Mouse (Mus musculus) gastrocnemius, adult 2 months (tissue): ENCODE results near the gene Gclc. TPM values are rescaled to one million over a fixed set of nuclear protein-coding genes. Genes with fewer than 3 reads are reported as not detected.
"Not testable (repeated sequence)": the region's sequence is repeated elsewhere in the genome, so short reads cannot be mapped to it uniquely, and the experiment has no call there.

Experiments
- DNase-seq: peaks from one replicate; pipeline ENCODE4 v3.0.0; 2022
- H3K27ac ChIP-seq: fragments of 200-600 bp; 2 replicates; pipeline ENCODE4 v1.8.1; 2022; ENCODE audit warnings: mild to moderate bottlenecking
- H3K4me3 ChIP-seq: fragments of 200-600 bp; 2 replicates; pipeline ENCODE4 v1.8.1; 2022; ENCODE audit warnings: mild to moderate bottlenecking, moderate library complexity
- CTCF ChIP-seq: fragments of 200-600 bp; IDR thresholded peaks from 2 replicates; pipeline ENCODE4 v1.8.1; 2022; ENCODE audit warnings: antibody characterized with exemption, mild to moderate bottlenecking, moderate library complexity
- intact Hi-C: fragments of 180-260 bp; cut with DNase I; formaldehyde crosslinking; loops from one replicate; pipeline ENCODE4 v1.15.1; 2025
- total RNA-seq, 2 experiments: library from RNA; stranded (reverse); gene quantifications; 2 replicates each; pipeline ENCODE4 v1.2.3; 2021

Gclc gene
- total RNA-seq, 2 experiments from 2014 or later: 8.9 to 11.2 TPM

GRCm38 (mm10) chr9:77722381-77722780, 32.0 kb upstream of the Gclc start:
- no peak for DNase-seq
- no peak overlapping the region for H3K4me3 ChIP-seq
- intact Hi-C loops: no loop called here
- no peak overlapping the region for H3K27ac ChIP-seq
- no peak for TF ChIP-seq CTCF

- intact Hi-C loops: no loop called here
- H3K4me3 ChIP-seq: no peak overlapping the region
- no peak for DNase-seq
- no peak for TF ChIP-seq CTCF
- no peak overlapping the region for H3K27ac ChIP-seq
These were observed 30.1 kb upstream of the Gclc start for GRCm38 (mm10) chr9:77724216-77724615.

- intact Hi-C loops: no loop called here
- Histone ChIP-seq H3K4me3 (no peak overlapping the region), H3K27ac (no peak overlapping the region)
- no peak for DNase-seq
- TF ChIP-seq CTCF: no peak
These were observed 28.9 kb upstream of the Gclc start for GRCm38 (mm10) chr9:77725448-77725847.

- DNase-seq: no peak
- Histone ChIP-seq H3K27ac (no peak overlapping the region), H3K4me3 (no peak overlapping the region)
- intact Hi-C loops: no loop called here
- TF ChIP-seq CTCF: no peak
These were observed 28.2 kb upstream of the Gclc start for GRCm38 (mm10) chr9:77726018-77726684.

- TF ChIP-seq CTCF: no peak
- DNase-seq: no peak
- Histone ChIP-seq H3K27ac (no peak overlapping the region), H3K4me3 (no peak overlapping the region)
- intact Hi-C loops: no loop called here
These were observed 27.3 kb upstream of the Gclc start for GRCm38 (mm10) chr9:77727012-77727411.

- no peak for DNase-seq
These were observed 22.3 kb upstream of the Gclc start for GRCm38 (mm10) chr9:77732067-77732466.

GRCm38 (mm10) chr9:77737298-77738041, 16.9 kb upstream of the Gclc start:
- DNase-seq: no peak
- intact Hi-C loops: no loop called here
- H3K27ac ChIP-seq: no peak overlapping the region
- TF ChIP-seq CTCF: no peak
- no peak overlapping the region for H3K4me3 ChIP-seq

More at GRCm38 (mm10) chr9:77732067-77732466, 22.3 kb upstream of the Gclc start:
- Histone ChIP-seq H3K27ac (no peak overlapping the region), H3K4me3 (no peak overlapping the region)
- TF ChIP-seq CTCF: no peak
- intact Hi-C loops: no loop called here

GRCm38 (mm10) chr9:77741452-77741851, 12.9 kb upstream of the Gclc start:
- intact Hi-C loops: no loop called here
- Histone ChIP-seq H3K27ac (no peak overlapping the region), H3K4me3 (no peak overlapping the region)
- no peak for TF ChIP-seq CTCF
- DNase-seq: no peak

- H3K27ac ChIP-seq: no peak overlapping the region
- TF ChIP-seq CTCF: no peak
- intact Hi-C loops: no loop called here
- DNase-seq: no peak
- no peak overlapping the region for H3K4me3 ChIP-seq
These were observed 9.5 kb upstream of the Gclc start for GRCm38 (mm10) chr9:77744798-77745197.

GRCm38 (mm10) chr9:77746315-77746714, 8.0 kb upstream of the Gclc start:
- intact Hi-C loops: no loop called here
- no peak for TF ChIP-seq CTCF
- H3K4me3 ChIP-seq: no peak overlapping the region
- no peak for DNase-seq
- H3K27ac ChIP-seq: no peak overlapping the region

- intact Hi-C loops, DNase-seq, H3K4me3 ChIP-seq, H3K27ac ChIP-seq: not testable (repeated sequence)
These were observed 6.0 kb upstream of the Gclc start for GRCm38 (mm10) chr9:77748292-77748691.

- intact Hi-C loops: loop anchor here (1.0 to 5.0 kb wide), 2 partner anchors 138 to 206 kb away; partner anchors contain the start of gene Lrrc1
- TF ChIP-seq CTCF: no peak
These were observed 3.9 kb upstream of the Gclc start for GRCm38 (mm10) chr9:77750133-77751060.

More at GRCm38 (mm10) chr9:77750133-77751060, 3.9 kb upstream of the Gclc start:
- peak; percentile 99 for DNase-seq
- peak overlapping the region; percentile 95 for H3K27ac ChIP-seq
- H3K4me3 ChIP-seq: peak overlapping the region; percentile 79
